Mouse (Mus musculus): ENCODE data around the gene Gfpt2. TPM values are rescaled to one million over a fixed set of nuclear protein-coding genes. Genes with fewer than 3 reads are reported as not detected.

Gene Gfpt2
- polyA plus RNA-seq, 1 experiment from 2014 or later: 37.5 TPM

GRCm38 (mm10) chr11:49840666-49841065, 46.7 kb downstream of the Gfpt2 start:
- H3K27me3 ChIP-seq: no peaks in the 10 kb centered on the region
- H3K4me1 ChIP-seq (replicated peaks): peaks cover 14% of the 10 kb centered on the region
- H3K9me3 ChIP-seq: no peaks in the 10 kb centered on the region
- 88% methylated on average over 1 of the region's 1 CpGs for WGBS
- no peak overlapping the region for H3K4me3 ChIP-seq (replicated peaks)
- no peak for ATAC-seq (ENCODE audit: insufficient number of reproducible peaks, insufficient read depth, low FRiP score, low TSS enrichment, low read depth)
- H3K27ac ChIP-seq: no peak overlapping the region
- peaks cover 42% of the 10 kb centered on the region for H3K36me3 ChIP-seq
- H3K9ac ChIP-seq (replicated peaks): no peak overlapping the region
- H3K4me2 ChIP-seq: no peak overlapping the region

- H3K27me3 ChIP-seq: no peaks in the 10 kb centered on the region
- no peak overlapping the region for H3K4me3 ChIP-seq (replicated peaks)
- WGBS: 29% methylated on average over 1 of the region's 1 CpGs
- H3K36me3 ChIP-seq: peaks cover 33% of the 10 kb centered on the region
- H3K4me1 ChIP-seq (replicated peaks): peaks cover 20% of the 10 kb centered on the region
- H3K4me2 ChIP-seq: no peak overlapping the region
- no peak overlapping the region for H3K9ac ChIP-seq (replicated peaks)
- H3K9me3 ChIP-seq: no peaks in the 10 kb centered on the region
- peak overlapping the region; percentile 23; the same call in 1 of the 2 replicates for H3K27ac ChIP-seq
- ATAC-seq (ENCODE audit: insufficient number of reproducible peaks, insufficient read depth, low FRiP score, low TSS enrichment, low read depth): no peak
Observed at GRCm38 (mm10) chr11:49841886-49842285, 47.9 kb downstream of the Gfpt2 start.

GRCm38 (mm10) chr11:49842718-49843117, 48.7 kb downstream of the Gfpt2 start:
- WGBS: 53% methylated on average over 3 of the region's 3 CpGs
- H3K36me3 ChIP-seq: peaks cover 25% of the 10 kb centered on the region
- no peak for ATAC-seq (ENCODE audit: insufficient number of reproducible peaks, insufficient read depth, low FRiP score, low TSS enrichment, low read depth)

GRCm38 (mm10) chr11:49844311-49844710, 50.3 kb downstream of the Gfpt2 start:
- Histone ChIP-seq H3K9me3 (no peaks in the 10 kb centered on the region), H3K27ac (no peak overlapping the region), H3K4me2 (no peak overlapping the region), H3K4me1 (replicated peaks) (peaks cover 36% of the 10 kb centered on the region), H3K36me3 (peaks cover 9% of the 10 kb centered on the region; the same call in 1 of the 2 replicates), H3K9ac (replicated peaks) (no peak overlapping the region), H3K4me3 (replicated peaks) (no peak overlapping the region), H3K27me3 (no peaks in the 10 kb centered on the region)
- 93% methylated on average over 10 of the region's 10 CpGs for WGBS
- no peak for ATAC-seq (ENCODE audit: insufficient number of reproducible peaks, insufficient read depth, low FRiP score, low TSS enrichment, low read depth)

More at GRCm38 (mm10) chr11:49842718-49843117, 48.7 kb downstream of the Gfpt2 start:
- Histone ChIP-seq H3K9ac (replicated peaks) (no peak overlapping the region), H3K27ac (0 out of 2 replicates have a peak overlapping the region, but pooled peaks have one; percentile 23), H3K9me3 (no peaks in the 10 kb centered on the region), H3K4me3 (replicated peaks) (no peak overlapping the region), H3K27me3 (no peaks in the 10 kb centered on the region), H3K4me1 (replicated peaks) (peaks cover 25% of the 10 kb centered on the region), H3K4me2 (no peak overlapping the region)

GRCm38 (mm10) chr11:49844969-49845368, 51.0 kb downstream of the Gfpt2 start:
- 50% methylated on average over 3 of the region's 3 CpGs for WGBS

GRCm38 (mm10) chr11:49845958-49846357, 52.0 kb downstream of the Gfpt2 start:
- H3K36me3 ChIP-seq: peaks cover 11% of the 10 kb centered on the region; the same call in 1 of the 2 replicates
- H3K9me3 ChIP-seq: no peaks in the 10 kb centered on the region
- no peaks in the 10 kb centered on the region for H3K27me3 ChIP-seq
- no peak; the same call in 1 of the 2 replicates for ATAC-seq (ENCODE audit: insufficient number of reproducible peaks, insufficient read depth, low FRiP score, low TSS enrichment, low read depth)
- H3K4me2 ChIP-seq: peak overlapping the region; percentile 89
- WGBS: 45% methylated on average over 11 of the region's 11 CpGs
- 0 out of 2 replicates have a peak overlapping the region, but pooled peaks have one; percentile 29 for H3K27ac ChIP-seq
- peaks cover 36% of the 10 kb centered on the region for H3K4me1 ChIP-seq (replicated peaks)
- H3K4me3 ChIP-seq (replicated peaks): peak overlapping the region; percentile 94
- H3K9ac ChIP-seq (replicated peaks): peak overlapping the region; percentile 93; the same call in 1 of the 2 replicates

More at GRCm38 (mm10) chr11:49844969-49845368, 51.0 kb downstream of the Gfpt2 start:
- H3K9ac ChIP-seq (replicated peaks): no peak overlapping the region
- no peaks in the 10 kb centered on the region for H3K27me3 ChIP-seq
- H3K27ac ChIP-seq: no peak overlapping the region
- no peak overlapping the region for H3K4me2 ChIP-seq
- peaks cover 36% of the 10 kb centered on the region for H3K4me1 ChIP-seq (replicated peaks)
- peaks cover 7% of the 10 kb centered on the region; the same call in 1 of the 2 replicates for H3K36me3 ChIP-seq
- no peak for ATAC-seq (ENCODE audit: insufficient number of reproducible peaks, insufficient read depth, low FRiP score, low TSS enrichment, low read depth)
- H3K4me3 ChIP-seq (replicated peaks): no peak overlapping the region
- H3K9me3 ChIP-seq: no peaks in the 10 kb centered on the region

- peaks cover 11% of the 10 kb centered on the region; the same call in 1 of the 2 replicates for H3K36me3 ChIP-seq
- H3K4me3 ChIP-seq (replicated peaks): peak within 1 kb of the TSS; percentile 94
- H3K4me2 ChIP-seq: peak within 1 kb of the TSS; percentile 89
- no peaks in the 10 kb centered on the region for H3K9me3 ChIP-seq
- ATAC-seq (ENCODE audit: insufficient number of reproducible peaks, insufficient read depth, low FRiP score, low TSS enrichment, low read depth): peak; percentile 97
- H3K4me1 ChIP-seq (replicated peaks): peaks cover 34% of the 10 kb centered on the region
- H3K27ac ChIP-seq: peak within 1 kb of the TSS; percentile 82
- H3K9ac ChIP-seq (replicated peaks): peak within 1 kb of the TSS; percentile 93
- WGBS: 1% methylated on average over 63 of the region's 68 CpGs
- H3K27me3 ChIP-seq: no peaks in the 10 kb centered on the region
Observed at GRCm38 (mm10) chr11:49846401-49847070, 52.6 kb downstream of the Gfpt2 start, which contains the start of gene Mapk9. TSS of gene Mapk9 (plus strand) at chr11:49846751.

- Histone ChIP-seq H3K4me3 (replicated peaks) (peak overlapping the region; percentile 94), H3K27ac (peak overlapping the region; percentile 82), H3K4me2 (peak overlapping the region; percentile 89), H3K36me3 (peaks cover 11% of the 10 kb centered on the region; the same call in 1 of the 2 replicates), H3K9ac (replicated peaks) (peak overlapping the region; percentile 93), H3K27me3 (no peaks in the 10 kb centered on the region), H3K4me1 (replicated peaks) (peaks cover 27% of the 10 kb centered on the region), H3K9me3 (no peaks in the 10 kb centered on the region)
- 0 out of 2 replicates have a peak, but pooled peaks have one; percentile 0 for ATAC-seq (ENCODE audit: insufficient number of reproducible peaks, insufficient read depth, low FRiP score, low TSS enrichment, low read depth)
- 9% methylated on average over 29 of the region's 29 CpGs for WGBS
Observed at GRCm38 (mm10) chr11:49847071-49847810, 53.3 kb downstream of the Gfpt2 start.

GRCm38 (mm10) chr11:49847811-49848078, 53.8 kb downstream of the Gfpt2 start:
- ATAC-seq (ENCODE audit: insufficient number of reproducible peaks, insufficient read depth, low FRiP score, low TSS enrichment, low read depth): no peak
- H3K4me2 ChIP-seq: peak overlapping the region; percentile 89
- peak overlapping the region; percentile 94 for H3K4me3 ChIP-seq (replicated peaks)
- no peaks in the 10 kb centered on the region for H3K27me3 ChIP-seq
- H3K27ac ChIP-seq: no peak overlapping the region
- H3K9me3 ChIP-seq: no peaks in the 10 kb centered on the region
- H3K36me3 ChIP-seq: peaks cover 11% of the 10 kb centered on the region; the same call in 1 of the 2 replicates
- peak overlapping the region; percentile 93 for H3K9ac ChIP-seq (replicated peaks)
- peaks cover 22% of the 10 kb centered on the region for H3K4me1 ChIP-seq (replicated peaks)
- WGBS: 85% methylated on average over 2 of the region's 2 CpGs

GRCm38 (mm10) chr11:49848080-49848815, 54.3 kb downstream of the Gfpt2 start:
- H3K9me3 ChIP-seq: no peaks in the 10 kb centered on the region
- no peak overlapping the region for H3K27ac ChIP-seq
- peaks cover 11% of the 10 kb centered on the region; the same call in 1 of the 2 replicates for H3K36me3 ChIP-seq
- H3K4me3 ChIP-seq (replicated peaks): no peak overlapping the region
- ATAC-seq (ENCODE audit: insufficient number of reproducible peaks, insufficient read depth, low FRiP score, low TSS enrichment, low read depth): no peak
- WGBS: 75% methylated on average over 4 of the region's 4 CpGs
- H3K4me1 ChIP-seq (replicated peaks): peaks cover 22% of the 10 kb centered on the region
- H3K9ac ChIP-seq (replicated peaks): no peak overlapping the region
- H3K4me2 ChIP-seq: peak overlapping the region; percentile 89
- no peaks in the 10 kb centered on the region for H3K27me3 ChIP-seq

- H3K9me3 ChIP-seq: no peaks in the 10 kb centered on the region
- H3K9ac ChIP-seq (replicated peaks): no peak overlapping the region
- H3K4me2 ChIP-seq: no peak overlapping the region
- H3K27ac ChIP-seq: no peak overlapping the region
- H3K4me1 ChIP-seq (replicated peaks): peaks cover 22% of the 10 kb centered on the region
- WGBS: 93% methylated on average over 7 of the region's 7 CpGs
- ATAC-seq (ENCODE audit: insufficient number of reproducible peaks, insufficient read depth, low FRiP score, low TSS enrichment, low read depth): no peak
- no peaks in the 10 kb centered on the region for H3K27me3 ChIP-seq
- H3K36me3 ChIP-seq: peaks cover 27% of the 10 kb centered on the region
- no peak overlapping the region for H3K4me3 ChIP-seq (replicated peaks)
Observed at GRCm38 (mm10) chr11:49850331-49850730, 56.4 kb downstream of the Gfpt2 start.
